Mouse (Mus musculus): ENCODE data around the gene Kcnip1.
A peak's percentile ranks its signal among the peaks of the same experiment; 100 is the strongest.

Kcnip1 gene

DNA sequence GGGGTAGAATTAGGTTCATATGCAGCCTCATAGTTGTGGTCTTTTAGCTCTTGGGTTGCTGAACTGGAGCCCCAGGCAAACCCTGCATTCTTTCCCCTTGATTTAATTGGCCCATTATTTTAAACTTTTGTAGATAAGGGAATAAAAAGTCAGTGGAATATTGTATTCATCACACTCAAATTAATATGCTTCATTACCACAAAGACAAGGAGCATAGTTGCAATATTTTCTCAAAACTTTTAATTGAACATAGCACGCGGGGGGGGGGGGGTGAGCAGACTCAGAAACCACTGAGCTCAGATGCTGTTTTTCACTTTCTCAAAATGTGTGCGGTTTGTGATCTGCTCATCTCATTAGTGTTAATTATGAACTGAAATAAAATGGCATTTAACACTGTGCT, 302.8 kb downstream of the Kcnip1 start:
- no peak for DNase-seq (ENCODE audit: low read depth, low spot score)

DNA sequence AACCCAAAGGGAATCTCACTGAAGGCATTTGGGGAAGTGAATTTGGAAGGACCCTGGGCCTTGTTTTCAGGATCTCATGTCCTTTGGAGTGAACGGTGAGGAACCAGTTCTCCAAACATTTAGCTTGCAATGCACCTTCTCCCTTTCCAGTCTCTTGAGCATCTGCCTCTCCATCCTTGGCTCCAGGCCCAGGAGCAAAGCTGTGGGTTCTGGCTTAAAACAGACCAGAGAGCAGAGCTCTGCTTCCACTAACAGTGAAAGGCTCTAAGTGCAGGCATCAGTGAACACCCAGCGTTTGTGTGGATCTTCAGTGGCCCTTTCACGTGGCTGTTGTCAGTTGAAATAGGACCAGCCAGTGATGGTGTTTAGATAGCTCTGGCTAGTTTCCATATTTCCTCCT, 307.0 kb downstream of the Kcnip1 start:
- DNase-seq (ENCODE audit: low read depth, low spot score), result peak; percentile 80

DNA sequence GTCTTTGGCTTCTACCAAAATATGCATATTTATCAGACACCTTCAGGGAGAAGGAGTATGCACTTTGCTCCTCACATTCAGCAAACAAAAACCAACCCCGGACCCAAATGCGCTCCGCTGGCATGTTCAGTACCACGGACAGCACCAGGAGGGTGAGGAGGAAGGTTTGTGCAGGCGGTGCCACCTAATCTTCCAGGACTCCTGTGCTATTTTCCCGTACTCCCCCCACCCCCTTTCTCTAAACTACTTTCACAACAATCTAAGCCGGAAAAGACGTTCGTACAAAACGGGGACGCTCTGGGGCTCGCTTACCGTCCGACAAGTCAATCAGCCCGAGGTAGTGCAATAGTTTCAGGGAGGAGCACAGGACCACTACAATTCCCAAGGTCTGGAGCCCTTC, 312.8 kb downstream of the Kcnip1 start:
- no peak for DNase-seq (ENCODE audit: low read depth, low spot score)

DNA sequence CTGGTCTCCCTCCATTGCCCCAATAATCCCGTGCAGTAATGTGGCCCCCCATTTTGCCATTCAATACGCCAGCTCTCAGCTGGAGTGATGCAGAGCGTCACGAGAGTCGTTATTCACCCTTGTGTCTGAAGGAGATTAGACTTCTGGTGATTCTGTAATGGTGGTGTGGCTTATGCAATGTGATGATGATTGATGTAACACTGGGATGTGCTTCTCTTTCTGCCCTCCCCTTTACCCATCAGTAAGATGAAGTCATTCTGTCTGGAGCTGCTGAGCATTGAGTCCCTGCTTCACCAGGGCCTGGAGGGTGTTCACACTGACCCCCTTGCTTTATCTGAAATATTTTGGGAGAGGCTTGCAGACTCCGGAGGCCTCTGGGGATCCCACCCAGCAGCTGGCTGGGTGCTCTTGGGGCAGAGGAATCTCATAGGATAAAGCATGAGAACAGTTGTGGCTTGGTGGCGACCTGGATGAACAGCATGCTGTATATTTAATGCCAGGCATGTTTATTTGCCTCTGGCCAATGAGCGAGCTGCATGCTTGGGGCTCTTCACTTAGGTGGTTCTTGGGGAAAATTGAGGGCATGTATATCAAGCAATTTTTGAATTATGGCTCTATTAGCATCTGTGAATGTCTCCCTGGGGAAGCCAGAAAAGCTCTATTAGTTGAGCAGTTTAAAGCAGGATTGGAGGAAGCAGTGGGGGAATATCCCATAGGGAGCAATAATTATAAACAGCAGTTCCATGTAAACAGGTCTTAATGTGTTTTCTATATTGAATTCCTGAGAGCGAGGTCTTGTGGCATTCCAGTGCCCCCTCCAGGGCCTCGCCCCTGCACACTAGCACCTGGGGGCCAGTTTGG, 322.6 kb downstream of the Kcnip1 start:
- no peak for DNase-seq (ENCODE audit: low read depth, low spot score)

DNA sequence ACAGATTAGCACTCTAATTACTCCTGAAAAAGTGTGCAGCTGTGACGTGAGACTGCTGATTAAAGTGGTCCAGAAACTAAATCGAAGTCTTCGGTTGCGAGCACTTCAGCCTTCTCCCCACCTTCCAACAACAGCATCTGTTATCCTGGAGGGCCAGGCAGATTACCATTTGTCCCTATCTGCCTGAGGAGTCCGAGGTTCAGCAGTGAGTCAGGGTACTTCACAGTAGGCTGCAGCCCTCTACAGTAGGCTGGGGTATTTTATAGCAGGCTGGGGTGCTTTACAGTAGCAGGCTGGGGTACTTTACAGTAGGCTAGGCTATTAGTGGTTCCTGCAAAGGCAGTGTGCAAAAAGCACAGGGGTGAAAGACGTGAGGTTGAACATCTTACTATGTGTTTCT, 324.6 kb downstream of the Kcnip1 start:
- no peak for DNase-seq (ENCODE audit: low read depth, low spot score)

DNA sequence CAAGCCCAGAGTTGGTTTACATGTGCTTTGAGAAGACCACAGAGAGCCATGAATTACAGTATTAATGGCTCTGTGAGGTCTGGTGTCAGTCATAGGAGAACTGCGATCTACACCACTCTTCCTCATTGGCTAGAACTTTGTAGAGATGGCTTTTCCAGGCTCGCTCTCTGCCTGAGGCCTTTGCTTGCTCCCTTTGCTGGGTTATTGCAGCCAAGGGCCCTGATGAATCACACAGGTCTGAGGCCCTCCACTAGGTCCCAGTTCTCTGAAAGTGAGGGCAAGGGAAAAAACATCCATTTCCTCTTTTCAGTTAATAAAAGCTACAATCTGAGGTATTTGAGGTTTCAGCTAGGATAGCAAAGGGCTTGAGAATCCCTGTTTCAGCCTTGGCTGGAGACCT, 329.4 kb downstream of the Kcnip1 start:
- DNase-seq (ENCODE audit: low read depth, low spot score), result no peak

DNA sequence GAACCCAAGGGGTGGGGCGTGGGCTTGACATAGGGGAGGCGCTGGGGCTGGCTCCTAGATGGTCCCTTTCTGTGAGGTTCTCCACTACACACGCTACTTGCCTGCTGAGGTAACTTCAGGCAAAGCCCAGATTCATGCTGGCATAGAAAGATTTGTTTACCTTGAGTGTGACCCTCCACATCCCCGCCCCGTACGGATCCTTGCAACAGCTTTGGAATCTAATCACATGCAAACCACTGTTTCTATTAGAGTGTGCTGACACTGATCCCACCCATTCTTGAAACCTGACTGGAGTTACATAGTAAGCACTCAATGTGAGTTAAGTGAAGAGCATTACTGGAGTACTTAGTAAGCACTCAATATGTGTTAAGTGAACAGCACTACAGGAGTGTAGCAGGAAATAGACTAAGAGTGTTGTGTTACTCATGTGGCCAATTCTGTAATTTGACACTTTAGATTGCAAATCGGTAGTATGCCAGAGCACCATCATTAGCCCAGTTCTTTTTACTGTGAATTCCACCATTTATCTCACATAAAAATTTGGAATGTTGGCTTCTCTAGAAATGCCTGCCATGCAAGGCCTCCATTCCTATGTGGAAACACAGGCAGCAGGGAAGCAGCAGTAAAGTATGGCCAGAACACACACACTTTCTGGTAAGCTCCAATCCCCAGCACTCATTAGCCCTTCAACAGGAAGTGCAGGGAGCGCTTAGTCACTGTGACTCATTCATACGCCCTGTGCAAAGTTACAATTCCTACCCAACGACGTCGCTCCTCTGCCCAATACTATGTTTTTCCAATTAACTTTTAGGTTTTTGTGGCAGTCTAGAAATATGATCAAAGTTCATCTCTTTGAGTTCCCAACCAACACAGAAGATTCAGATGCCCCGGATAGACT, 332.7 kb downstream of the Kcnip1 start:
- peak; percentile 50 for DNase-seq (ENCODE audit: low read depth, low spot score)

DNA sequence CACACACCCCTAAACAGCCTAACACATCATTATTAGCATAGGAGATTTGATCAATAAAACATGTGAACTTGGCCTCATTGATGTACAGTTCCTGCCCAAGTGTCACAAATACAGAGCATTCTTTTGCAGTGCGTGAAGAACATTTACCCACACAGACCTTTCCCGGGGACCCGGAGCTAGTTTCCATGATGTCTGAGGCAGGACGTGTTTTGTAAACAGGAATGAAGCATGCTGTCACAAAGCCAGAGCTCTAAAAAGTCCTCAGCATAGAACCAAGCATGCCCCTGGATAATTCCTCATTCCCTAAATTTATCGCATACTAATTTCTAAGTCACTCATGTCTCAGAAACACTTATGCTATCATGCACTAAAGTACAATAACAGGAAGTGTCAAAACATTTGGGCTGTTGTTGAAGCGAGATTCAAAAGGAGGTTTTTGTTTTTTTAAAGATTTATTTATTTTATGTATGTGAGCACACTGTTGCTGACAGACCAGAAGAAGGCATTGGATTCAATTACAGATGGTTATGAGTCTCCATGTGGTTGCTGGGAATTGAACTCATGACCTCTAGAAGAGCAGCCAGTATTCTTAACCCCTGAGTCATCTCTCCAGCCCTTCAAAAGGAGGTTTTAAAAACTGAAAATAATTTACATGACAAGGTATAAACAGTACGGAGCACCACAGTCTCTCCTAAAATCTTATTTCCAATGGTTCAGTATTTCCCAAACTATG, 336.9 kb downstream of the Kcnip1 start:
- no peak for DNase-seq (ENCODE audit: low read depth, low spot score)

DNA sequence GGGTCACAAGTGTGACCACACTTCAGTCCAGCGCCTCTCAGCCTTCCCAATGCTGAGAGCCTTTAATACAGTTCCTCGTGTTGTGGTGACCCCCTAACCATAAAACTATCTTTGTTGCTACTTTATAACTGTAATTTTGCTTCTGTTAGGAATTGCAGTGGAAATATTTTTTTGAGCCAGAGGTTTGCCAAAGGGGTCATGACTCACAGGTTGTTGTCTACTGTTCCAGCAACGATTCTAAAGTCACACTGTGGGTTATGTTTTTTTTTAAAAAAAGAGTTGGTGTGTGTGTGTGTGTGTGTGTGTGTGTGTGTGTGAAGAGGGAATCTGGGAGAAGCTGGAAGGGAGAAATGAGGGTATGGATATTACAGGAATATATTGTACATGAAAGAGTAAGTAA, 337.7 kb downstream of the Kcnip1 start:
- no peak for DNase-seq (ENCODE audit: low read depth, low spot score)

DNA sequence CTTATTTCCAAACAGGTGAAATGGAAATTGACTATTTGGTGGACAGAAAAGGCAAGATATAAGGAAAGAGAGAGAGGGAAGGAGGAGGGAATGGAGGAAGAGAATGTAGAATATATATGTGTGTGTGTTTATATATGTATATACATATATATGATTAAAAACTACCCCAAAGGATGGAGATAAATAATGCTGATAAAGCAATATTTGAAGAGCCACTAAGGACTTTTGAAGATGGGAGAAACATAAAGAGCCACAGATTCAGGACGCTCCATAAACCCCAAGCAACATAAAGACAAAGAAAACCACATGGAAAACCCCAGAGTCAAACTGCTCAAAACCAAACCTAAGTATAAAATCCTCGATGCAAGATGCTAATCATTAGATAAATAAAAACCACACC, 338.5 kb downstream of the Kcnip1 start:
- no peak for DNase-seq (ENCODE audit: low read depth, low spot score)

DNA sequence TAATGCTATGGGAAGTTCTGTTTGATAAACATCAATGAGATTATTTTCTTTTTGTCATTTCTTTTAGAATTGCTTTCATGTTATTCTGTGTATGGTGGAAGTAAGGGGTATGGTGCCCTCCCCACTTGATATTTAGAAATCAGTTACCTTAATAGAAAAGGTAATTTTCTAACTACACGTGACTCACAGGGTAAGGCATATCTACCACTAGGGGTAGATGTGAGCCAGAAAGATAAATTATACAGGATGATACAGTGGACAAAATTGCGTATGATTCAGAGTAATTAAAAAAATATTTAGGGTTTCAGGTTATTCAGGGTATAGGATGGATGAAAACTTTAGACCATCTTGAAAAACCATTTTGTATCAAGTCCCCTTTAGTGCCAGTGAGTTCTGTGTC, 343.6 kb downstream of the Kcnip1 start:
- no peak for DNase-seq (ENCODE audit: low read depth, low spot score)

DNA sequence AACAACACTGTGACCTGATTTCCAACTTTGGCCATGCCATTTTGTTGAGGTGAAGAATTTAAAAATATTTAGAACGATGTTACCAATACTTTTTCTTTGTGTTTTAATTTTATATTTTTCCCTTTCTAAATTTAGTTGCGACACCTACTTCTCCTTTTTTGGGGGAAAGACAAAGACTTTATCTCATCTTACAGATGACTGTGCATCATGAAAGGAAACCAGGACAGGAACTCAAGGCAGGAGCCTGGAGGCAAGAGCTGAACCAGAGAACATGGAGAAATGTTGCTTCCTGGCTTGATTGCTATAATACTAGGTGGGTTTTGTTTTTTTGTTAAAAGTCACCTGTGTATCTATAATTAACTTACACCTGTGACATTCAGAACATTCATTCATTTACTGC, 355.8 kb downstream of the Kcnip1 start:
- DNase-seq (ENCODE audit: low read depth, low spot score), result no peak

DNA sequence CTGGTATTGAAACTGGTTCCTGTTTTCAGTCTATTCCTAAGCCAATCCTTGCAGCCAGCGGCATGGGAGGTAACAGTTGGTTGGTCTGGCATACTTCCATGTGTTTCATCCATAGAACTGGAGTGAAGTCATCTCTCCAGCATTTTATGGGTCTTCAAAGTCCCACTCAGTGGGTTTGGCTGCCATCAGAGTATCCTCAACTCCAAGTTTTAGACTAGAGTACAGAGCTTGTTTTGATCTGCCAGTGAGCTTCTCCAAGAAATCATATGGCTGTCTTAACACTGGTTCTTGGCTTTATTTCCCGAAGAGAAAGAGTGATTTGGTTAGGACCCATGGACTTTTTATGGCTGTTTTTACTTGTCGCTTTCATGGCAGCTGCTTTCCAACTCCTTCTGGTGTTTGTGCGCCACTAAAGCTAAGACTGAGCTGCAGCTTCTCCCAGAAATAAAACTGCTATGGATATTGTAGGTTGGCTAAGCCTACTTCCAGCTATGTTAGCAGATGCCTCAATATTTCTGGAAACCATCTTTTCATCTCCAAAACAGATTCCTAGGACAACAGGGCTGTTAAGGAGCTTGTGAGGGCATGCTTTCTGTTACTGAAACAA, 365.7 kb downstream of the Kcnip1 start:
- peak; percentile 78 for DNase-seq (ENCODE audit: low read depth, low spot score)

DNA sequence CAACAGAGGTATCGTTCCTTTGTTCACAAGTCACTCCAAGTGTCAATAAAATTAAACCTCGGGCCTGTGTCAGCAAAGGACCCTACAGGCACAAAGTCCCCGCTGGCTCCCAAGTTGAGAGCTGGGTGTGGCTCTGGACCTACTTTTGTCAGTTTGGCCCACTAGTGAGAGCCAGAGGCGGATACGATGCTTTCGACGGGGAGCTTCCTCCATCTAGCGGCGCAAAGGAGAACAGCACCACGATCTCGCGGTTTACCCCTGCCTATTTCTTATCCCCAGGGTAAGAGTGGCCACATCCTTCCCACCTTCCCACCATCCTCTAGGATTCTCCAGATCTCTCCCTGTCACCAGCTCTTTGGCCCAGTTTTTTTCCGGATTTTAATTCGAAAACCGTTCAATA, 378.7 kb downstream of the Kcnip1 start:
- peak; percentile 65 for DNase-seq (ENCODE audit: low read depth, low spot score)

DNA sequence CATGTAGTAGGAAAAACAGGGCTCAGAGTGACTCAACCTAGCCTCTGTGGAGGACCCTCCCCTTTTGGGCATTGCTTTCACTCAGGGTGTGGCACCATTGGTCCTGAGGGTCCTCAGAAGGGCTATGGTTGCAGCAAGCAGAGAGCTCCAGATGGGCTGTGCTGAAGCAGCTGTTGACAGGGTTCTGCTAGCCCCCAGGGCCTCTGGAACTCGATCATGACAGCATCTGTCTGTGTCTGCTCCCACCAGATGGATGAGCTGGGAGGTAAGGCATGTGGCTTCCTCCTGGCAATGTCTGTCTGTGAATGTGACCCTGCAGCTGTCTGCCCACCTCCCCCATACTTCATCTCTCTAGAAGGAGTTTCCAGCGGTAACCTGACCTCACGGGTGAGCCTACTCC, 385.2 kb downstream of the Kcnip1 start:
- no peak for DNase-seq (ENCODE audit: low read depth, low spot score)

DNA sequence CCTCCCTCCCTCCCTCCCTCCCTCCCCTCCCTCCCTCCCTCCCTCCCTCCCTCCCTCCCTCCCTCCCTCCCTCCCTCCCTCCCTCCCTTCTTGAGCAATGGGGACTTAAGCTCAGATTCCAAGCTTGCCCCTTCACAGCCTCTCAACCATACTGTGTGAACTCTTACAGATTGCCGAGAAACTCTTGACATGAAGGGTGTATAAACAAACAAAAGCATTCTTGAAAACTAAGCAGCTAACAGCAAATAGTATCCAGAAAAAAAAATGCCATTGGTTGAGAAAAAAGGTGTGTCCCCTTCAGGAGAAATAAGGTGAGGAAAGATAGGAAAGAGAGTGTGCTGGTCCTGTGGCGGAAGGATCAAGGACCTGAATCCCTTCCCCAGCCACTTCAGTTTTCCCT, 389.8 kb downstream of the Kcnip1 start:
- DNase-seq (ENCODE audit: low read depth, low spot score), result no peak

DNA sequence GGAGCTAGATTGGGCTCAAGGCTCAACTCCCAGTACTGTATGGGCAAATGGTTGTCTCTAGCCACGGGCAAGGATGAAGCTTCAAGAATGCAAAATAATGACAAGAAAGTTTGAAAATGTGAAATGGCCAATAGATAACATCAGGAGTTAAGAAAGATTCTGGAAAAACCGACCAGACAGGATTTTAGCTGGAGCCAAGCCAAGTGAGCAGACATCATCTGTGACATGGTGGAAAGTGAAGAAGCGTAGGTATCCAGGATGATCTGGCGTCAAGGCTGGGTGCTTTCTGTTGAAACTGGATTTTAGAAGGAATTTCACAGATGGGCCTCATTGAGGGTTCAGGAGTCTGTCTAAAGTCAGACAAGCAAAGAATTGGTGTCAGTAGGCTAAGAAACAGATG, 394.0 kb downstream of the Kcnip1 start, which contains the start of gene D130052B06Rik:
Gene D130052B06Rik, plus strand, starts transcription at position 317 of the 400 bp plus-strand sequence.
- no peak for DNase-seq (ENCODE audit: low read depth, low spot score)

DNA sequence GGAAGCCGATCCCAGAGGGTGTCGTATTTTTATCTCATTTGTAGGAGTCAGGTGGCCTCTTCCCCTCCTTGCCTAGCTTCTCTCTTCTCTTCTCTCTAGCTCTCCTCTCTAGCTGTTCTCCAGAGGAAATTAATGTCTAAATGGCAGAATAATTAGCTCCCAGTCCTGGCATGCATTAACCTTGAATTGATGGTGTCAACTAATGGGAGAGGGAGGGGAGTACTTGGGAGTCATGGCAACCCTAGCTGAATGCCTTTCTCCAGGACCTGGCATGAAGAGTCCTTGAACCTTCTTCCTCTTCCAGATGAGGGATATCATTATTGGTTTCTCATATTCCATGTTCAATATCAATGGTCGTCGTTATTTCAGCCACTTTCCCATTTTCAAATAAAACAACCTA, 396.3 kb downstream of the Kcnip1 start:
- DNase-seq (ENCODE audit: low read depth, low spot score), result no peak

DNA sequence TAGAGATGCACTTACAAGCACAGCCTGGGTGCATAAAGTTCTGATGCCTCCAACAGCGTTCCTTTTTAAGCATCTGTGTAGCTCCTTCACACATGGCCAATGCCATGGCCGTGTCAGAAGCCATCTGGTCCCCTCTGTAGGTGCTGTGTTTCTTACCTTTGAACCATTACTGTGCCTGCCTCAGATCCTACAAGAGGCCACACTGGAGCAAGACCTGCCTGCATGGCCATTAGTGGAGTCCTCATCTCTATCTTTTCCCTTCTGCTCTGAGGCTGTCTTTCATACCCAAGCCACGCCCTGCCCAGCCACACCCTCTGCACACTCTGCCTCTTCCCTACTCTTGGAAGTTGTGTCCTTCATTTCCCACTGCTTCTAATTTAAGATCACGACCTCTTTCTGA, 400.1 kb downstream of the Kcnip1 start:
- DNase-seq (ENCODE audit: low read depth, low spot score), result no peak

DNA sequence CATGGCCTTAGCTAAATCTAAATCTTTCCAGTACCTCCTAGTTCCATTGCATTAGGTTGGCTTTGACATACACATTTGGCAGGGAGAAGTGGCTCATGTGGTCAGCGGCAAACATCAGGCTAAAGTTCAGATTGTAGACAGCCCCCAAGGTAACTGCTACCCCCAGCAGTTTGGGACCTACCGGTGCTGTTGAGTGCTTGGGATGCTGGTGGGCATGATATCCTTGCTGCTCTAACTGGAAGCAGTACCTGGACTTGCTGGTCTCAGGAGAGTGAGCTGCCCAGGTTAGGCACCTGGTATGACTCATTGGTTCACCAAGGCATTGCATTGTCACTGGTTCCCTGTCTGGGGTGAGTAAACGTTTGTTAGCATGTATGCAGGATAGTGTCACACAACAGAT, 402.2 kb downstream of the Kcnip1 start:
- no peak for DNase-seq (ENCODE audit: low read depth, low spot score)

DNA sequence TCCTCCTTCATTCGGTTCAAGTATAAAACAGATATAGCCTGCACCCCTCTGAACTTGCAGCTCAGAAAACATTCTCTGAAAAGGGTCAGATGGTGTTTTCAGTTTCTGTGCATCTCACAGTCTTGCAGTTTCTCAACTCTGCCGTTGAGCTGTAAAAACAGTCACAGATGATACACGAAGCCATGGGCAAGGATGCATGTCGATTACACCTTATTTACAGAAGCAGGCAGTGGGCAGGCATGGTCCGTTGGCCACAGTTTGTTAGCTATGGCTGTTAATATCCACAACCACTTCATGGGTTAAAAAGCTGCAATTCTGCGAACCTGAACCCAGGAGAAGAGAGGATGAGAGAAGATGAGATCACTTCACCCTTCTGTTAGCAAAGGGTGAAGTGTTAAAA, 406.3 kb downstream of the Kcnip1 start:
- DNase-seq (ENCODE audit: low read depth, low spot score), result no peak

DNA sequence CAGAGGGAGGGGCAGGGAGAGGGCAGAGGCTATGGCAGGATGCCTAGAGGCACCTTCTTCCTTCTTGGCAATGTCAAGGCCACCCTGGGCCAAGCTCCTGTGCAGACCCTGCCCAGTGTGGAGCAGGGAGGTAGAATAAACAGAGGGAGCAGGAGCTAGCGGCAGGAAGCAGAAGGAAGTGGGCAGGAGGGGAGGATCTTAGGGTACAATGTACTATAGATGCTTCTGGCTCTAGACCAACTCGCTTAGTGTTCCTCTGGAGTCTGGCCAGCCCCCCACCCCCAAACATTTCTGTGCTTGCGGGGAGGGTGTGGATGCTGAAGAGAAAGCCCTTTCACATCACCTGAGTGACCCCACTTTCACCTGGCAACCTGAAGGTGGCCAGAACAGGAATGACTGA, 413.3 kb downstream of the Kcnip1 start:
- no peak for DNase-seq (ENCODE audit: low read depth, low spot score)

Measured in brain, adult 2 months (tissue).